Mouse (Mus musculus): Measurements from ENCODE around the gene Tmem238. TPM values are rescaled to one million over a fixed set of nuclear protein-coding genes. Genes with fewer than 3 reads are reported as not detected.

Gene Tmem238
- polyA plus RNA-seq (2012; rRNA removed; ENCODE audit: low replicate concordance) = 13.9 and 33.7 TPM in 2 replicates

DNA sequence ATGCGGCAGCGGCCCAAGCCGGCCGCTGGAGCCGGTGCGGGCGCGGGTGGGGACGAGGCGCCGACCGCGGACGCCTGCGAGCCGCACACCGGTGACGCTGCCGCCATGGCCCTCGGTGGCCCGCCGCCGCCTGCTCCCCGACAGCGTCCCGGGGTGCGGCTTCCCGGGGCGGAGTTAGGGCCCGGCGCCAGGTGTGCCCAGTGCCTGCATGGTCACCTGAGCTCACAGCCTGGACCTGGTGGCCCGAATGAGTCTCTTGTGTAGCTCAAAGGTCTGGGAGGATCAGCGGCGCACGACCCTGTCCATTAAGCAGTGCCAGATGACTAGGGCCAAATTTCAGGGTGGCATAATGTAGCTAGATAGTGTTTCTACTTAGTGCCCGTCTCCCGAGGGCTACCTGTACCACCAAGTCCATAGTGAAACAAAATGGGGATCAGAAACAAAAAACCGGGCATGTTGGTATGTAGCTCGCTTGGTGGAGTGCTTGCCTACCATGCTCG is at the start of gene Tmem238:
TSS of gene Tmem238 (minus strand) at position 221 of the 500 bp plus-strand sequence.

DNA sequence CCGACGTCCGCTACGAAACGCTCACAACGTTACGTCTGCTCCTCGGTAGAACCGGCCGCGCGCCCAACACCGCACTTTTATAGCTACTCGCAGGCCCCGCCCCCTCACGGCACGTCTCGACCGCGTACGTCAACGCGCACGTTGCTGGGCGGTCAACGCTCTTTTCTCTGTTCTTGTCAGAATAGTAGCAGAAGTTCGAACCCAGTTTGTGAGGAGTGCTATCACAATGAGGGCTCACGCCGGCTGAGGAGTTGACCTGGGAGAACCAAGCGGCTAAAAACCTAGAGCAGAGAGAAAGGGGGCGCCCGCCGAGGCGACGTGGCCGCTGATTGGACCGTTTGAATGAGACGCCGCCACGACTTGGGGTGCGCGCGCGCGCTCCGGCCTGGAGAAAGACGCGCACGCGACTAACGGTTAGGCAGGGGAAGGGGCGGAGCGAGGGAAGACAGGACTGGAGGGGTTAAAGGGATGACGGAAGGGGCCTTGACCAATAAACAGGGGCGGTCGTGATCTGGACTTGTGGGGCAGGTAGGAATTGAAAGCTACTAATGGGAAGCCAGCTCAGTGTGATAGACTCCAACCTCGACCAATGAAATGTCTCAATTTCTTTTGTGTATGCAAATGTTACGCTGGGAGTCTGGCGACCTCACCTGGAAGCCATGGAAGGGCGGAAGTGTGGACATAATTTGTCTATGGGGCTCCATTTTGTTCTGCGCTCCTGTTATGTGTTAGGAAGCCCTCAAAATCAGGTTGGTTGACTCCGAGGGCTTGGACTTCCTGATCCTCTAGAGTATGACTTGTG is 23.0 kb upstream of the Tmem238 start, which contains the start of gene Ube2s:
TSS of gene Ube2s (minus strand) at position 288 of the 802 bp plus-strand sequence.

DNA sequence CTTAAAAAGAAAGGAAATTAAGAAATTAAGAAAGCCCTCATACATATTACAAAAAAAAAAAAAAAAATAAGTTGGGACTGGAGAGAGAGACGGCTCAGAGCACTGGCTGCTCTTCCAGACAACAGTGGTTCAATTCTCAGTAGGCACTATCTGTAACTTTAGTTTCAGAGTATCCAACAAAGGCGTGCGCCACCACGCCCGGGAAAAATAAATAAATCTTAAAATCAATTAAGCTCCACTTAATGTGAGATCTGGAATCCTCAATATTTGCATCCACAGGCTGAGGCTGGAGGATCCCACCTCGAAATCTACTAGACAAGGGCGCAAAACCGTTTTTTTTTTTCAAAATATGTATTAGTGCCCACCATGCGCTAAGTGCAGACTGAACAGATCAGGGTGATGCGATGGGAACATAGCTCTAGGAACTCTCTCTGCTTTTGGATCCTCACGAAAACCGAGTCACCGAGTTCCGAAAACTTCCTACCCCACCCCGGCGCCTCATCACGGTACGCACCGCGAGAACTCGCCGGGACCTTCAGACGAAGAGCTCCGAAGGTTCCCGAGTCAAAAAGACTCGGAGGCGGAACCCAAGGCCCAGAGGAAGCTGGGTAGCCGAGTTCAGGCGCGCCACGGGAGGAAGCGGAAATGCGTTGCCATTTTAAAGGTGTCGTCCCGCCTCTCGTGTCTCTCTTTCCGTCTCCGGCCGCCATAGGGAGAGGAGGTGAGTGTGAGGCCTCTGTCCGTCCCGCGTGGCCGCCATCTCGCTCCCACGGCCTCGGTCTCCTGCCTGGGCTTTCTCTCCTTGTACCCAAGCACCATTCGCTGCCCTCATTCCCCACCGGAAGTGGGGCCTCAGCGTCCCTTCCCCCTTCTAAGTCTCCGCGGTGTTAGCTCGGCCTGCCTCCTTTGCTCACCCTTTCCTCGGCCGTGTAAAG is 3.1 kb upstream of the Tmem238 start, which contains the start of gene Rpl28:
TSS of gene Rpl28 (plus strand) at position 597 of the 935 bp plus-strand sequence.

DNA sequence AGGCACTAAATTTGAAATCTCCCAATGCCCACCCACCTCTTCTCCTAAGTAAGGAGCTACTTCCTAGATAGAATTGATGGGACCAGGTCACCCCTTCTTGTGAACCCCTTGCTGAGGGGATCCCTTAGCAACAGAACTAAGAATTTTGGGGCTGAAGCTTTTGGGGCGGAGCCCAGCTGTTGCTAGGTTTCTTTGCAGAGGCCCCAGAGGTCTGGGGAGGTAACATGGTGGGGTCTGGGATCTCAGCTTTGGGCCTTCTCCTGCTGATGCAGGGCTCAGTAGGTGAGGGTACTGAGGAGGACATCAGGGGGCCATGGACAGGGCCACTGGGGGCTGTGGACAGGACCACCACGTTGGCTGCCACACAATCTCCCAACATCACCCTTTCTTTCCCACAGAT is 6.7 kb downstream of the Tmem238 start, which contains the start of the genes Il11 and Tmem190:
TSS of gene Il11 (minus strand) at position 101 of the 400 bp plus-strand sequence.
TSS of gene Tmem190 (plus strand) at position 179 of the 400 bp plus-strand sequence.

DNA sequence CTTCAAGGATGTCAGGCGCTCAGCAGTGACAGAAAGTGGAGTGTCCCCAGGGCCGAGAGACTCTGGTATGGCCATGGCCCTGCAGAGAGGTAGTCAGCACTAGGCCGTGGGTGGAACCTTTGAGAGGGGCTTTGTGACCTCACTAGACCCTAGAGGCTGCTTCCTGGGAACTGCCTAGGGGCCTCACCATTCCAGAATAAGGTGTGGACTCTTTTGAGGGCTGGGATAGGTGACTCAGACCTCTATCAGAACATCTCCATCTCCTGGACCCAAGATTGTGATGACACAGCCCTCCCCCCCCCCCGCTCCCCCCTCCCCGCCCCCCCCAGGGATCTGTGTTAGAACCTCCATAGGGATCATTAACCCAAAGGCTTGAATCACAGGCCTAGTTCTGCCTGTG is 18.3 kb downstream of the Tmem238 start, which contains the start of gene Fam71e2:
TSS of gene Fam71e2 (minus strand) at position 101 of the 400 bp plus-strand sequence.

DNA sequence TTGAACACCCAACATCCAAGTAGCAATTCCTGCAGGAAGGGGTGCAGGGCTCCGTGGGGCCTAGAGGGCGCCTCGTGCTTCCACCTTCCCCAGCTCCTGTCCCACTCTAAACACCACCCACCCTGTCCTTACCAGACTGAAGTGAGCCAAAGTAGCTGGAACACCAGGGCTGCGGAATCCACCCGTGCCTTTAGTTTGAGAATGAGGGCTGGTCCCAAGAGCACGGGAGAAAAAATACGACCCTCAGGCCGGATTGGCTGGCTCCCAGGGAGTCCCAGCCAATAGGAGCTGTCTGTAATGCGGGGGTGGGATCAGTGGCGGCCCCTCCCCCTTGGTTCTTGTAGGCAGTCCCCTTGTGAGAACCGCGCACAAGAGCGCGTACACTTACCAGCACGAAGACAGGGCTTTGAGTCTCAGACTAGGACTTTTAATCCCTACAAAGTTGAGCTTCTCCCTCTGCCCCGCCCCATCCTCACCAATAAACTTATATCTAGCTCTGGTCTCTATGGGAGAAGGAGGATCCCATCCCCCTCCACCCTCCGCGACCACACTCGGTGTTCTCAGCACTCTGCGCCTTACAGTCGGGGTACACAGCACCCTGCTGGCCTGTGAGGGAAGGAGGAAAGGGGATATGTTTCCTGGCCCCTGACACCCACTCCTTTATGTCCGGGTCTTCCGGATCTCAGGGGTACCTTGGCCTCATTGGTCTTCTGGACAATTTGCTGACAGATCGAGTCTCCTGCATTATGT is 36.5 kb downstream of the Tmem238 start, which contains the start of gene Cox6b2:
TSS of gene Cox6b2 (minus strand) at position 274 of the 750 bp plus-strand sequence.

DNA sequence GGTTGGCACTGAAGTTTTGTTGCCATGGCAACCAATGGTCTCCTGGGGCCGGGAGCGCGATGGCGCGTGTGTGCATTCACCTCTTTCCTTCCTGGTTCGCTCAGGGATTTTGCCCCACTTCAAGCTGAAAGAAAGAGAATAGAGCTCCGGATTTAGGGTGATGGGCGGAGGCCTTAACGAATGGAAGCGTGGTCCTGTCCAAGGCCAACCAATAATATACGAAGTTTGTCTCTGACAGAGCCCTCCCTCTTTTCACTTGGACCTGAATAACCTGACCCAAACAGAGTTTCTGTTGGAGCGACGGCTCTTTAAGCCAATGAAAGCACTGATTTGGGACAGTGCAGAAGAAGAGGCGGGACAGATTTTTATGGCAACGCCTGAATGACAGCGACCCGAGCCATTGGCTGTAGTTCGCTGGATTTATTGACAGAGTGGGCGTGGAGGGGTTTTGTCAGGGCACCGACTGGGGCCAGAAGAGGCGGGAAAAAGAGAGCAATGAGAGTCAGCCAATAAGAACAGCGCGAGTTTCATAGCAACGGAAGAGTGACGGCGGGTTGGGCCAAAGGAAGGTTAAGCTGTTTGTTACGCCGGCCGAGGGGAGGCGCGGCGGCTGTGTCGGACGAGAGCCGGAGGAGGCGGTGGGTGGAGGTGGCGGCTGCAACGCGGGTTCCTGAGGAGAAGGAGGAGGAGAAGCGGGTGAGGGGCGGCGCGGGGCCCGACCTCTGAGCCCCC is 49.7 kb downstream of the Tmem238 start, which contains the start of gene Kmt5c:
TSS of gene Kmt5c (plus strand) at position 572 of the 732 bp plus-strand sequence.

Other genes starting within 250 kb of the Tmem238 start
- 0.30 and 0.50 TPM in 2 replicates for gene Syt5, start 242.1 kb downstream of the Tmem238 start, polyA plus RNA-seq (2012; rRNA removed; ENCODE audit: low replicate concordance)
- gene Ptprh, start 185.6 kb downstream of the Tmem238 start, polyA plus RNA-seq (2012; rRNA removed; ENCODE audit: low replicate concordance) = 0.59 TPM in 1 of 2 replicates, not detected in the other
- 9.6 and 15.2 TPM in 2 replicates for gene Tmem86b, start 158.2 kb downstream of the Tmem238 start, polyA plus RNA-seq (2012; rRNA removed; ENCODE audit: low replicate concordance)
- 77.9 and 140 TPM in 2 replicates for gene Ppp6r1, start 130.6 kb downstream of the Tmem238 start, polyA plus RNA-seq (2012; rRNA removed; ENCODE audit: low replicate concordance)
- gene Hspbp1, start 104.6 kb downstream of the Tmem238 start, polyA plus RNA-seq (2012; rRNA removed; ENCODE audit: low replicate concordance) = 36.3 and 51.8 TPM in 2 replicates
- 2.8 and 14.9 TPM in 2 replicates for gene Brsk1, start 99.1 kb downstream of the Tmem238 start, polyA plus RNA-seq (2012; rRNA removed; ENCODE audit: low replicate concordance)
- 1.5 and 1.7 TPM in 2 replicates for gene Tmem150b, start 64.4 kb downstream of the Tmem238 start, polyA plus RNA-seq (2012; rRNA removed; ENCODE audit: low replicate concordance)
- 69.5 and 121 TPM in 2 replicates for gene Kmt5c, start 49.5 kb downstream of the Tmem238 start, polyA plus RNA-seq (2012; rRNA removed; ENCODE audit: low replicate concordance)
- 20.8 and 97.5 TPM in 2 replicates for gene Cox6b2, start 36.6 kb downstream of the Tmem238 start, polyA plus RNA-seq (2012; rRNA removed; ENCODE audit: low replicate concordance)
- gene Fam71e2, start 18.4 kb downstream of the Tmem238 start, polyA plus RNA-seq (2012; rRNA removed; ENCODE audit: low replicate concordance) = not detected in 2 replicates
- 0.11 and 0.45 TPM in 2 replicates for gene Il11, start 6.8 kb downstream of the Tmem238 start, polyA plus RNA-seq (2012; rRNA removed; ENCODE audit: low replicate concordance)
- not detected in 2 replicates for gene Tmem190, start 6.7 kb downstream of the Tmem238 start, polyA plus RNA-seq (2012; rRNA removed; ENCODE audit: low replicate concordance)
- gene Rpl28, start 3.2 kb upstream of the Tmem238 start, polyA plus RNA-seq (2012; rRNA removed; ENCODE audit: low replicate concordance) = 303 and 400 TPM in 2 replicates
- 249 and 346 TPM in 2 replicates for gene Ube2s, start 22.9 kb upstream of the Tmem238 start, polyA plus RNA-seq (2012; rRNA removed; ENCODE audit: low replicate concordance)
- 0.04 and 0.87 TPM in 2 replicates for gene Shisa7, start 55.0 kb upstream of the Tmem238 start, polyA plus RNA-seq (2012; rRNA removed; ENCODE audit: low replicate concordance)
- 22.3 and 43.4 TPM in 2 replicates for gene Isoc2b, start 80.6 kb upstream of the Tmem238 start, polyA plus RNA-seq (2012; rRNA removed; ENCODE audit: low replicate concordance)
- gene Isoc2a, start 87.5 kb upstream of the Tmem238 start, polyA plus RNA-seq (2012; rRNA removed; ENCODE audit: low replicate concordance) = 43.3 and 99.8 TPM in 2 replicates
- gene Gm36210, start 116.9 kb upstream of the Tmem238 start, polyA plus RNA-seq (2012; rRNA removed; ENCODE audit: low replicate concordance) = 0.09 and 0.67 TPM in 2 replicates
- 8.7 and 16.0 TPM in 2 replicates for gene Zfp628, start 125.6 kb upstream of the Tmem238 start, polyA plus RNA-seq (2012; rRNA removed; ENCODE audit: low replicate concordance)
- gene Nat14, start 132.4 kb upstream of the Tmem238 start, polyA plus RNA-seq (2012; rRNA removed; ENCODE audit: low replicate concordance) = 3.0 and 16.9 TPM in 2 replicates
- gene Ssc5d, start 136.1 kb upstream of the Tmem238 start, polyA plus RNA-seq (2012; rRNA removed; ENCODE audit: low replicate concordance) = 17.4 and 38.7 TPM in 2 replicates
- 0.63 and 0.77 TPM in 2 replicates for gene Sbk2, start 174.8 kb upstream of the Tmem238 start, polyA plus RNA-seq (2012; rRNA removed; ENCODE audit: low replicate concordance)
- 0.08 and 0.10 TPM in 2 replicates for gene Sbk3, start 181.5 kb upstream of the Tmem238 start, polyA plus RNA-seq (2012; rRNA removed; ENCODE audit: low replicate concordance)
- gene Zfp579, start 206.5 kb upstream of the Tmem238 start, polyA plus RNA-seq (2012; rRNA removed; ENCODE audit: low replicate concordance) = 42.5 and 74.3 TPM in 2 replicates
- gene Zfp524, start 224.8 kb upstream of the Tmem238 start, polyA plus RNA-seq (2012; rRNA removed; ENCODE audit: low replicate concordance) = 34.8 and 37.7 TPM in 2 replicates
- gene Fiz1, start 225.0 kb upstream of the Tmem238 start, polyA plus RNA-seq (2012; rRNA removed; ENCODE audit: low replicate concordance) = 22.7 and 39.7 TPM in 2 replicates
- gene Gm44973, start 225.8 kb upstream of the Tmem238 start, polyA plus RNA-seq (2012; rRNA removed; ENCODE audit: low replicate concordance) = 0.26 TPM in 1 of 2 replicates, not detected in the other
- 24.3 and 43.2 TPM in 2 replicates for gene Zfp865, start 230.7 kb upstream of the Tmem238 start, polyA plus RNA-seq (2012; rRNA removed; ENCODE audit: low replicate concordance)
- gene Ccdc106, start 230.9 kb upstream of the Tmem238 start, polyA plus RNA-seq (2012; rRNA removed; ENCODE audit: low replicate concordance) = 0.63 and 20.2 TPM in 2 replicates
- gene 4632433K11Rik, start 244.5 kb upstream of the Tmem238 start, polyA plus RNA-seq (2012; rRNA removed; ENCODE audit: low replicate concordance) = not detected in 2 replicates
- 5.2 and 5.6 TPM in 2 replicates for gene Zfp784, start 248.8 kb upstream of the Tmem238 start, polyA plus RNA-seq (2012; rRNA removed; ENCODE audit: low replicate concordance)